Mouse (Mus musculus) Patski (cell line): ENCODE data around the gene Actr6. TPM values are rescaled to one million over a fixed set of nuclear protein-coding genes. Genes with fewer than 3 reads are reported as not detected.
"Not testable (repeated sequence)": the region's sequence is repeated elsewhere in the genome, so short reads cannot be mapped to it uniquely, and the experiment has no call there.

ENCODE experiments used
- ATAC-seq: fragments of 100-300 bp; one replicate; pipeline ENCODE4 v1.8.0; 2021
- CTCF ChIA-PET: fragments of 350-600 bp; sonication (Branson Sonifier 250); formaldehyde crosslinking; loops from one replicate; lab custom pipeline; 2022; ENCODE audit warnings: inconsistent platforms; lab: Charles Lee
- POLR2A ChIA-PET: fragments of 350-600 bp; sonication (Branson Sonifier 250); formaldehyde crosslinking; loops from one replicate; lab custom pipeline; 2022; ENCODE audit warnings: antibody characterized with exemption, inconsistent platforms; lab: Charles Lee
- DNase-seq: peaks from one replicate; pipeline ENCODE4 v3.0.0-alpha.2; 2011; ENCODE audit warnings: low read depth, low spot score
- H3K27me3 ChIP-seq: fragments of 371-371 bp; one replicate; pipeline ENCODE4 v1.5.1; 2021
- CTCF ChIP-seq: fragments of 100-300 bp; IDR thresholded peaks from one replicate; pipeline ENCODE4 v1.5.1; 2021
- in situ Hi-C: fragments of 300-500 bp; cut with MboI; formaldehyde crosslinking; loops from 3 replicates; pipeline ENCODE4 v1.11.1; 2018; ENCODE audit warnings: low pct_unique_long_range_greater_than_20kb, mixed read lengths
- polyA plus RNA-seq: library from polyadenylated mRNA; unstranded; gene quantifications from one replicate; pipeline ENCODE4 v1.2.3, GENCODE M21; 2021

Actr6 gene
- polyA plus RNA-seq, 1 experiment from 2014 or later, result 16.8 TPM

GRCm38 (mm10) chr10:89682961-89683360 is 49.1 kb downstream of the Actr6 start:
- DNase-seq, result no peak
- in situ Hi-C loops, result no loop called here
- ATAC-seq, result no peak
- ChIA-PET POLR2A (no interaction called here), CTCF (no interaction called here)
- H3K27me3 ChIP-seq, result no peaks in the 10 kb centered on the region
- no peak for TF ChIP-seq CTCF

GRCm38 (mm10) chr10:89682157-89682556 is 49.9 kb downstream of the Actr6 start:
- ATAC-seq, result no peak
- no peaks in the 10 kb centered on the region for H3K27me3 ChIP-seq
- CTCF ChIA-PET, result no interaction called here
- POLR2A ChIA-PET, result no interaction called here
- no peak for TF ChIP-seq CTCF
- no peak for DNase-seq
- in situ Hi-C loops, result no loop called here

DNA sequence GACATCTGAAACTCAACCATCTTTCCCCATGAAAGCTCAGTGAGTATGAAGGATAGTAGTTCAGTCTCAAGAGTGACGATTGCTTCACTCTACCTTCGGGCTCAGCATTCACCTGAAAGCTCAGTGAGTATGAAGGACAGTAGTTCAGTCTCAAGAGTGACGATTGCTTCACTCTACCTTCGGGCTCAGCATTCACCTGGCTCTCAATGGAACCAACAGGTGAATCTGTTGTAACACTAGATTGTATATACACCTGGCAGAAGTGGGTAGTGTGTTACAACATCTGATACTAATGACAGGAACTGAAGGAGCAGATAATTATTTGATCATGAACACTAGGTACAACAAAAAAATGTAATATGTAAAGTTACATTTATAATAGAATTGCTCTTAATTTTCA is 50.4 kb downstream of the Actr6 start:
- POLR2A ChIA-PET, result interaction anchor here (0.5 kb wide), 1 partner anchor 74 kb away, joined by 3 read pairs; no protein-coding TSS in a partner anchor
- no peak for DNase-seq
- TF ChIP-seq CTCF, result no peak
- CTCF ChIA-PET, result no interaction called here
- ATAC-seq, result no peak
- in situ Hi-C loops, result no loop called here
- H3K27me3 ChIP-seq, result no peaks in the 10 kb centered on the region

DNA sequence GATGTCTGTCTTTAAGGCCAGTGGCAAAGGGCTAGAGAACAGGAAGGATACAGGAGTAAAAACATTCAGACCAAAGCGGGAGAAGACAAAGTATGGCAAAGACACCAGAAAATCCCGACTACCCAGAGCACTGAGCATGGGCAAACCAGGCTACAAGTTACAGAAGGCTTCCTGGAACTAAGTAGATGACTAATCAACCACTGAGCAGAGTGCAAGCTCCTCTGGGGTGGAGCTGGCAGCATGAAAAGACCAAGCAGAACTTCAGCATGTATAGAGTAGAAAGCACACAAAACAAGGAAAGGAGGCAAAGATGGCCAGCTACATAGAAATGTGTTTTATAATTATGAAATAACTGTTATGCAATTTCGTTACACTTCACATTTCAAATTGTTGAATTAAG is 51.6 kb downstream of the Actr6 start:
- H3K27me3 ChIP-seq, result no peaks in the 10 kb centered on the region
- POLR2A ChIA-PET, result no interaction called here
- TF ChIP-seq CTCF, result no peak
- DNase-seq (no peak), ATAC-seq (no peak)
- CTCF ChIA-PET, result interaction anchor here (0.9 to 1.0 kb wide), 2 partner anchors 9 to 10 kb away, joined by 3 read pairs; no protein-coding TSS in a partner anchor
- in situ Hi-C loops, result no loop called here

DNA sequence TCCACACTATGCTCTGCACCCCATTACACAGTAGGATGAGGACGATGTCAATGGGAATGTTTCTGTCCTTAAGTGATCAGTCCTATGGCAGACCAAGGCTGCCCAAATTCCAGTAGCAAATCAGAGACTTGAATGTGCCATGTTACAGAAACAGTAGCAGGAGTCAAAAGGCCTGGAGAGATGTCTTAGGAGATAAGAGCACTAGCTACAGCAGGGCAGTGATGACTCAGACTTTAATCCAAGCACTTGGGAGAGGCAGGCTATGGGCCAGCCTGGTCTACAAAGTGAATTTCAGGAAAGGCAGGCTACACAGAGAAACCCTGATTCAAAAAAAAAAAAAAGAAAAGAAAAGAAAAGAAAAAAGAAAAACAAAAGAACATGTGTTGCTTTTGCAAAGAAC is 52.6 kb downstream of the Actr6 start:
- in situ Hi-C loops, result no loop called here
- no peaks in the 10 kb centered on the region for H3K27me3 ChIP-seq
- ChIA-PET POLR2A (interaction anchor here (0.6 kb wide), 1 partner anchor 147 kb away, joined by 3 read pairs; no protein-coding TSS in a partner anchor), CTCF (interaction anchor here (1.1 kb wide), 1 partner anchor 15 kb away, joined by 3 read pairs; no protein-coding TSS in a partner anchor)
- DNase-seq, result no peak
- no peak for ATAC-seq
- TF ChIP-seq CTCF, result no peak

- CTCF ChIA-PET, result interaction anchor here (1.3 kb wide), 1 partner anchor 9 kb away, joined by 3 read pairs; no protein-coding TSS in a partner anchor
- in situ Hi-C loops, result no loop called here
Measured at GRCm38 (mm10) chr10:89678054-89678453, 54.0 kb downstream of the Actr6 start.

GRCm38 (mm10) chr10:89676609-89677008 is 55.5 kb downstream of the Actr6 start:
- no peaks in the 10 kb centered on the region for H3K27me3 ChIP-seq
- ATAC-seq (no peak), DNase-seq (no peak)
- TF ChIP-seq CTCF, result no peak
- CTCF ChIA-PET, result interaction anchor here (1.3 kb wide), 1 partner anchor 8 kb away, joined by 3 read pairs; no protein-coding TSS in a partner anchor
- in situ Hi-C loops, result no loop called here
- POLR2A ChIA-PET, result no interaction called here

More at GRCm38 (mm10) chr10:89678054-89678453, 54.0 kb downstream of the Actr6 start:
- DNase-seq (no peak), ATAC-seq (no peak)
- no peaks in the 10 kb centered on the region for H3K27me3 ChIP-seq
- POLR2A ChIA-PET, result no interaction called here
- no peak for TF ChIP-seq CTCF

- H3K27me3 ChIP-seq, ATAC-seq, DNase-seq, in situ Hi-C loops: not testable (repeated sequence)
- CTCF ChIA-PET, result interaction anchor here (1.2 kb wide), 1 partner anchor 11 kb away, joined by 3 read pairs; no protein-coding TSS in a partner anchor
- POLR2A ChIA-PET, result interaction anchor here (0.6 kb wide), 1 partner anchor 9 kb away, joined by 3 read pairs; no protein-coding TSS in a partner anchor
Measured at GRCm38 (mm10) chr10:89670371-89670770, 61.7 kb downstream of the Actr6 start.

DNA sequence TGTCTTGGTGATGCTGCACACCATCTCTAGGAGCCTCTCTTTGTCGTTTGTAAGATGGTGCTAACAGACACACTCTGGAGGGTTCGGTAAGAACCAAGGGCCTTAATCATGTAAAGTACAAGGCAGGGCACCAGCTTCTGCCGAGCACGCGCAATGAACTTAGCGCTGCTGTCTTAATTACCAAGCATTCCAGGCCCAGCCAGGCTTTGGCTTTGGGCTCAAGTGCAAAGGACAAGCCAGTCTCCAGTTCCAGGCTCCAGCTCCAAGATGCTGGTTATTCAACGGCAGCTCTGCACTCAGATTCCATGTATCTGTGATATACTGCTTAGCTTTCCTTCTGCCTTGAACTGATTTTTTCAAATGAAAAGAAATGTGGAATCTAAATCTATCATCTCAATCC is 64.5 kb downstream of the Actr6 start:
- no peak for TF ChIP-seq CTCF
- no peak for ATAC-seq
- in situ Hi-C loops, result no loop called here
- no peaks in the 10 kb centered on the region for H3K27me3 ChIP-seq
- CTCF ChIA-PET, result interaction anchor here (1.5 to 2.0 kb wide), 2 partner anchors 10 to 14 kb away, joined by 4 to 8 read pairs; no protein-coding TSS in a partner anchor
- POLR2A ChIA-PET, result no interaction called here
- no peak for DNase-seq

DNA sequence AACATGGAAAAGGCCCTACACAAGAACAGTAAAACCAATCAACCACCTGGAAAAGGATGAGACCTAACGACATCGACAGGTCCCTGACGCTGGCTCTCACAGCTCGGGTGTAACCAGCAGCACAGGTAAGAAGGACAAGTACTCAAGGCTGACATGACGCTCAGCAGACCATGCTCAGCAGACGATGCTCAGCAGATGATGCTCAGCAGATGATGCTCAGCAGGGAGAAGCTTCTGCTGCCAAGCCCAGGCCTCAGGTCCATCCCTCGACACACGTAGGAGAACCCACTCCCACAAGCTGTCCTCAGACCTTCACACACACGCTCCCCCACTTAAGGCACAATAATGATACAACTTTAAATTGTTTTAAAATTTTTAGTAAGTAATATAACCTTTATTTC is 66.4 kb downstream of the Actr6 start:
- ChIA-PET CTCF (interaction anchor here (1.9 kb wide), 1 partner anchor 36 kb away, joined by 5 read pairs; no protein-coding TSS in a partner anchor), POLR2A (no interaction called here)
- TF ChIP-seq CTCF, result no peak
- H3K27me3 ChIP-seq, result no peaks in the 10 kb centered on the region
- in situ Hi-C loops, result no loop called here
- ATAC-seq (no peak), DNase-seq (no peak)

- no peak for TF ChIP-seq CTCF
- POLR2A ChIA-PET, result no interaction called here
- no peaks in the 10 kb centered on the region for H3K27me3 ChIP-seq
- in situ Hi-C loops, result no loop called here
- no peak for ATAC-seq
- CTCF ChIA-PET, result interaction anchor here (1.2 to 1.9 kb wide), 3 partner anchors 14 to 203 kb away, joined by 3 to 5 read pairs (median 4); no protein-coding TSS in a partner anchor
- DNase-seq, result no peak
Measured at GRCm38 (mm10) chr10:89664977-89665645, 67.0 kb downstream of the Actr6 start.

Other genes starting within 250 kb of the Actr6 start
- 1.3 TPM for gene Nr1h4, start 198.7 kb downstream of the Actr6 start, polyA plus RNA-seq
- gene Slc17a8, start 111.0 kb downstream of the Actr6 start, polyA plus RNA-seq, result 0.06 TPM
- 40.2 TPM for gene Scyl2, start 46.0 kb downstream of the Actr6 start, polyA plus RNA-seq
- gene Uhrf1bp1l, start 12.7 kb upstream of the Actr6 start, polyA plus RNA-seq, result 62.8 TPM
- gene Anks1b, start 141.2 kb upstream of the Actr6 start, polyA plus RNA-seq, result 0.01 TPM